Comparison of ENCODE assay signal across 8 mouse cellular contexts in genomic region chr19:6951994-6952711, GRCm38 (mm10). TPM values are rescaled to one million over a fixed set of nuclear protein-coding genes. Genes with fewer than 3 reads are reported as not detected.
DNase-seq lines count a peak whose midpoint lies in the region; ATAC-seq lines count a peak whose summit lies in the region.

No protein-coding gene starts in this region.

- peak; percentile 92 to 96 for DNase-seq in adrenal gland, adult (ENCODE audit: inconsistent age in 2 of 2, low spot score in 1 of 2)
- peak; percentile 64 for DNase-seq in embryo, embryonic 11 days
- peak; percentile 85 for DNase-seq in gastrocnemius, postnatal 25 days
- peak; percentile 75 for DNase-seq in left cerebral cortex, postnatal 4 days
- peak; percentile 33 for DNase-seq in mesoderm, embryonic 11.5 days (ENCODE audit: low read depth, low spot score)
- DNase-seq in right cerebral cortex, postnatal 4 days: peak; percentile 67
- peak; percentile 80 for DNase-seq in yolk sac, embryonic 10.5 days (ENCODE audit: low spot score)

- intact Hi-C loops in left cerebral cortex, postnatal 4 days (cut with DNase I): no loop called here

- ATAC-seq in inflammation-experienced regulatory T-cells, adult 6 months: peak; percentile 19

RNA-seq across cellular contexts. Expression of gene Gpr137, which starts 9.9 kb away (rescaled TPM):
- total RNA-seq in gastrocnemius, postnatal 25 days (2021): 10 to 100 TPM in 1 of 2 experiments, 1 to 10 TPM in 1; 9.5 to 10.9 TPM
- polyA plus RNA-seq in inflammation-experienced regulatory T-cells, adult 6 months (2017; shearing (Covaris generic)): 10 to 100 TPM in 1 of 3 experiments, 1 to 10 TPM in 2; 4.6 to 13.0 (median 9.1) TPM
- 10 to 100 TPM; 56.8 to 63.6 TPM for total RNA-seq in left cerebral cortex, postnatal 4 days (2021)

RNA-seq across cellular contexts. Expression of gene Bad, which starts 10.5 kb away (rescaled TPM):
- total RNA-seq in gastrocnemius, postnatal 25 days (2021): 10 to 100 TPM; 11.5 to 14.3 TPM
- polyA plus RNA-seq in inflammation-experienced regulatory T-cells, adult 6 months (2017; shearing (Covaris generic)): 10 to 100 TPM; 42.9 to 55.0 (median 47.6) TPM
- 10 to 100 TPM; 46.2 to 47.1 TPM for total RNA-seq in left cerebral cortex, postnatal 4 days (2021)

RNA-seq across cellular contexts. Expression of gene Kcnk4, which starts 17.8 kb away (rescaled TPM):
- total RNA-seq in gastrocnemius, postnatal 25 days (2021): not detected
- polyA plus RNA-seq in inflammation-experienced regulatory T-cells, adult 6 months (2017; shearing (Covaris generic)): not detected
- total RNA-seq in left cerebral cortex, postnatal 4 days (2021): 10 to 100 TPM; 13.8 to 15.5 TPM

RNA-seq across cellular contexts. Expression of gene Ppp1r14b, which starts 22.6 kb away (rescaled TPM):
- 100 to 1,000 TPM; 113 to 131 TPM for total RNA-seq in gastrocnemius, postnatal 25 days (2021)
- polyA plus RNA-seq in inflammation-experienced regulatory T-cells, adult 6 months (2017; shearing (Covaris generic)): 10 to 100 TPM; 18.2 to 35.2 (median 29.7) TPM
- total RNA-seq in left cerebral cortex, postnatal 4 days (2021): 100 to 1,000 TPM; 335 to 369 TPM

RNA-seq across cellular contexts. Expression of gene Plcb3, which starts 24.1 kb away (rescaled TPM):
- total RNA-seq in gastrocnemius, postnatal 25 days (2021): 10 to 100 TPM in 1 of 2 experiments, 1 to 10 TPM in 1; 9.8 to 10.4 TPM
- 1 to 10 TPM; 2.8 to 4.3 (median 3.6) TPM for polyA plus RNA-seq in inflammation-experienced regulatory T-cells, adult 6 months (2017; shearing (Covaris generic))
- total RNA-seq in left cerebral cortex, postnatal 4 days (2021): 10 to 100 TPM; 13.7 to 15.1 TPM

Comparison
In these comparisons a context has a peak if more than half of its experiments do, and no peak if none do; other contexts are left out.
1. Peak in every context shown above with its lines: DNase-seq and ATAC-seq.
2. DNase-seq: peak in every context shown above with its lines; median percentile 94 in adrenal gland, adult; 85 in gastrocnemius, postnatal 25 days; 80 in yolk sac, embryonic 10.5 days; 75 in left cerebral cortex, postnatal 4 days; 67 in right cerebral cortex, postnatal 4 days; 64 in embryo, embryonic 11 days; 33 in mesoderm, embryonic 11.5 days.
3. RNA of gene Gpr137, which starts 9.9 kb away (total RNA-seq): 56.8 to 63.6 TPM in left cerebral cortex, postnatal 4 days; 9.5 to 10.9 TPM in gastrocnemius, postnatal 25 days; every median in the first group is over 4 times any median in the second.
4. RNA of gene Kcnk4, which starts 17.8 kb away (total RNA-seq): 13.8 to 15.5 TPM in left cerebral cortex, postnatal 4 days; not detected in gastrocnemius, postnatal 25 days; every median in the first group is over 10 times any median in the second.